Mouse (Mus musculus): ENCODE results near the gene Sos2. TPM values are rescaled to one million over a fixed set of nuclear protein-coding genes. Genes with fewer than 3 reads are reported as not detected.
"Not testable (repeated sequence)": the region's sequence is repeated elsewhere in the genome, so short reads cannot be mapped to it uniquely, and the experiment has no call there.

Sos2 gene
- total RNA-seq, 2 experiments from 2014 or later = 31.9 to 32.5 TPM

DNA sequence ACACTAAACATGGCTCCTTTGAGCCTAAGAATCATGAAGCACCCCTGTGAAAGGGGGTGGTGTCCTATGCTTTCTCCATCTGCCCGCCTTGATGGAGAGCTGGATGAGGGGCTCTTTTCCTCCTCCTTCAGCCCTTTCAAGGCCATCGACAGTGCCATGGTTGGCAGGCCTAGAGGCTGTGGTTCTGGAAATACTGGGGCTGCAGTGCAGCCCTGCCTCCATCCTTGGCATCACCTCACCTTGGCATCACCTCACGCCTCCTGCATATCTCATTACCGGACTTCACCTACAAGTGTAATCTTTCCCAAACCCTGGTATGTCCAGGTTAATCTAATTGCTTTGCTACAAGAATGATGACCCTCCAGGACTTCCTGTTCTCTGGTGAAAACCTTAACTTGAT is 5.5 kb downstream of the Sos2 start:
- no peak for DNase-seq (ENCODE audit: low spot score in 2 of 2)

DNA sequence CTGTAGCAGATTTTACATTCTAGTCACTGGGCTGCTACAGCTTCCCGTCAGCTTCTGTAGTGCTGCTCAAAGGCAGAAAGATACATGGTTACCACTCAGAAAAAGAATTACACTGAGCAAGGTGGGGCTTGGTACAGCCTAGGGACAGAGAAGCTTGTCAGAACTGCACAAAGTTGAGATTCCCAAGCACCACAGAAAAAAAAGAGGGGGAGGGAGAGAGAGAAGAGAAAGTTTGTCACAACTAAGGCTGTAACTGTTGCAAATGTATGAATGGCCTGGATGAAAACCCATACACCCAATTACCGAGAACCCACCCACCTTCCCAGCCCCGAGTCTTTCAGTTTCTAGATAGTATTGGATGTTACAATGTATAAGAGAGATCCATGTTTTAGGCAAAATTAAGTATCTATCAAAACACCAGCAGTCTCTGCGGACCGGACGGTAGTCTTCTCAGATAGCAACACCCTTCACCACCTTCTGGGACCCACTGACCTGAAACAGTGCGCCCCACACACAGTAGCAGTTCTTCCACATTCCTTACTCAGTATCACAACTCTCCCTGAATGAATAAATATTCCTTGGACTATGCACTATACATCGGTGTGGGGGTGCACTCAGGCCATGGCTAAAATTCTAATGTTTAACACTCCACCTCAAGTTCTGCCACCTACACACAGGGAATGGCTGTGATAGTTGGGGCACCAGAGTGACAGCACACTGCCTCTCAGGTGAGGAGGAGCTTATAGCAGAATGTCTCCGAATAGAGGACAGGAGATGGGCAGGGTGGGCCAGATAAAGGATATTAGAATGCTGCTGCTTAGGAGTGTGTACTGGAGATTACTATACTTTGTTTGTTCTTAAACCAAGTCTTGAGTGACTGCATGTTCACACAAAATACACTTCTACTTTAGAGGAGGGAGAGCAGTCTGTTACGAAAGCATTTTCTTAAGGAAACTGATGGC is 6.8 kb downstream of the Sos2 start:
- no peak for DNase-seq (ENCODE audit: low spot score in 2 of 2)

DNA sequence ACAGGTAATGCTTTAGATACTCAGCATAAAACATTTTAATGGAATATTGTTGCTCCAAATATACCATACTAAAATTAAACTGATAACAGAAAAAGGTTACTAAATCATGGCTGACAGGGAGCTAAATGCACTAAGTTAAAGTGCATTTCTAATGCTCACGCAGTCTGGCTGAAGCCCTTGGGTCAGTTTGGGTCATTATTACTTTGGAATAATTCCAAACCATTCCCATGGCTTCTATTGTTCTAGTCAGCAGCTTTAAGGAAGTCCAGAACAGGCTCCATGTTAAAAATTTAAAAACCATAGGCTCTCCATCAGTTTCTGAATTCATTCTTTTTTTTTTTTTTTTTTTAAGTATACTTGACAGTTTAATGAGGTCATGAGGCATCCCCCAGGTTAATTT is 7.5 kb downstream of the Sos2 start:
- DNase-seq (ENCODE audit: low spot score in 2 of 2) = no peak

DNA sequence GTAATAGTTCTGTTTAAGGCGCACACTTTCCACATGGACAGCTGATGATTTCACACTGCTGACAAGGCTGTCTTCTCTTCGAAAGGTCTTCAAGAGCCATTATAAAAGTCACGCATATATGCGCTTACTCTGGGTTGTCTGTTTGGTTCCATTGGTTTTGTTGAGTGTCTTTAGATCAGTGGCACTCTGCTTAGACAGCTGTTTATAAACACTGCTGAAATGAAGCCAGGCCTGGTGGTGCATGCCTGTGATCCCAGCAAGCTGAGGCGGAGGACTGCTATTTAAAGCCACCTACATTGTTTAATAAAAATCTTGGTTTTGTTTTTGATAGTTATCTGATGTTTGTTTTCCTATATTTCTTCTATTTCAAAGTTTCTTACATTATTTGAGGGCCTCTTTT is 14.9 kb downstream of the Sos2 start:
- DNase-seq (ENCODE audit: low spot score in 2 of 2) = no peak

DNA sequence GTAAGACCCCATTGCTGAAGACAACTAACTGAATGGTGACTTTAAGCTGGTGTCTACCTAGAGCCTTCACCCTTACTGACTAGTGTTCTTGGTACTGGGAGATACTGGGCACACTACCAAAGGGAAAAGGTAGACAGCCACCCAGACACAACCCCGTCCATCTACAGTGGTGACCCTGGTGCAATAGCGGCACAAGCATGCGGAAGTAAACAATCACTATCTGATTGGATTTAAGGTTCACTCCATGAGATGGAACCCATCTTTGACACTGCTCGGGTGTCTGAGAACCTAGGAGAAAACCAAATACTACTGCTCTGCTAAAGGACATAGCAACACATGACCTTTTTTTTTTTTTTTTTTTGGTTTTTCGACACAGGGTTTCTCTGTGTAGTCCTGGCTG is 20.0 kb downstream of the Sos2 start:
- DNase-seq (ENCODE audit: low spot score in 2 of 2) = no peak

DNA sequence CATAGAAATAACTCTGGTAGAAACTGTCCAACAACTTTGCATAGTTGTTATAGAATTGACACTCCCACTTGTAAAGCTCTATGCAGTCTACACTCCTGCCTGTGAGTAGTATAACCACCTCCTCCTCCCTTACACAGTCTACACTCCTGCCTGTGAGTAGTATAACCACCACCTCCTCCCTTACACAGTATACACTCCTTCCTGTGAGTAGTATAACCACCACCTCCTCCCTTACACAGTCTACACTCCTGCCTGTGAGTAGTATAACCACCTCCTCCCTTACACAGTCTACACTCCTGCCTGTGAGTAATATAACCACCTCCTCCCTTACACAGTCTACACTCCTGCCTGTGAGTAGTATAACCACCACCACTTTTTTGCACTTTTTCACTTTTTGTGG is 27.7 kb downstream of the Sos2 start:
- not testable (repeated sequence) for DNase-seq (ENCODE audit: low spot score in 2 of 2)

DNA sequence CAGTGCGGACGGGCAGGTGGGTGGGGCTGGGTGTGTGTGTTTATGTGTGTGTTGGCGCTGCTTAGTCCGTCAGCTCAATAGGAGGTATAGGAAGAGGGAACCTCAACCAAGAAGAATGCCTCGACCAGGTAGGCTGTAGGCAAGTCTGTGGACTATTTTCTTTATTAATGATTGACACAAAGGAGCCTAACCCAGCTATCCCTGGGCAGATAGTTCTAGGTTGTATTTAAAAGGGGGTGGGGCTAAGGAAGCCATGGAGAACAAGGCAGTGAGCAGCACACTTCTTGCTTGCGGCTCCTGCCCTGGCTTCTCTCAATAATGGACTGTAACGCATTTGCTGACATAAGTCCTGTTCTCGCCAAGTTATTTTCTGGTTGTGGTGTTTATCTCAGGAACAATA is 32.1 kb downstream of the Sos2 start:
- DNase-seq (ENCODE audit: low spot score in 2 of 2) = no peak

DNA sequence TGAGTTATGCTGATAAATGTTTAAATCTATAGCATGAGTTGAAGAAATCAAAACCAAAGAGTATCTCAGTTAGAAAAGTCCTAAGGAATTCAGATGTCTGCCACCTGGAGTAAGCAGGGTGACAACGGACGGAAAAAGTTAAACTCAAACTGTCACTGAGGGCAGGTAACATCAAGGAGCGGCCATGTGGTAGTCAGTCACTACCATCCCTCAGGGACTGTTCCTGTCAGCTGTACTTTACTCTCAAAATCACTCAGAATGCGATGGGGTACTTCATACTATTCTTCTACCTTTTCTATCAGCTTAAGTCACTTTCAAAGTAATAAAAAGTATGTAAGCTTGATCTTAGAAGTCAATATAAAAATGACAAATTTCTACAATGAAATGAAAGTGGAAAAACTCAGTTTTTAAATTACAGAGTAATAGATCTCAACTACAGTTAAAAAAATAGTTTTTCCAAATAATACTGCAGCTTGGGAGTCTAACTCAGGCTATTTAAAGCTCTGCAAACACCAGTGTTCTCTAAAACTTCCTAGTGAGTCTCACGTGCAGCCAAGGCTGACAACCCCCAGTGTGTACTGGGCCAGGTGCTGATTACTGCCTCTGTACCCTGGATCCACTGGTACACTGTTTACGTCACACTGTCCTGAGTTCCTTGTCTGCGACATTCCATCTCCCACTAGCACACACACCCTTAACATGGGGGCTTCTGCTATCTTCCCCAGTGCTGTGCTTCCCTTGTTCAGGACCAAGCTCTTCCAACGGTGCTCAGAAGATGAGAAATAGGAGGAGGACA is 35.6 kb downstream of the Sos2 start:
- DNase-seq (ENCODE audit: low spot score in 2 of 2) = no peak

DNA sequence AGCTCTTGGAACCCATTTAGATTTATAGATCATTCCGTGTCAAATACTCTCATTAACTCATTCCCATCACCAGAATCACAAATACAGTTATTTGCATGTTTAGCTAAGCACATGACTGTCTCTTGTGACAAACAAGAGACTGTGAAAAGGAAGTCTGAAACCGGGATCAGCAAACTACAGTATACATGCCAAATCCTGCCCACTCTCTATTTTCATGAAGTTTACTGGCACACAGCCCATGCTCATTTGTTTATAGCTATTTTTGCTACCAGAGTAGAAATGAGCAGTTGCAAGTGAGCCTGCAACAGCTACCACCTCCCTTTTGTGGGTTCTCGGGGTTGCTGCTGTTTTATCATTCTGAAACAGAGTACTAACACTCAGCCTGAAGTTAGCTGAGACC is 36.8 kb downstream of the Sos2 start:
- peak; percentile 29 to 80 for DNase-seq (ENCODE audit: low spot score in 2 of 2)

DNA sequence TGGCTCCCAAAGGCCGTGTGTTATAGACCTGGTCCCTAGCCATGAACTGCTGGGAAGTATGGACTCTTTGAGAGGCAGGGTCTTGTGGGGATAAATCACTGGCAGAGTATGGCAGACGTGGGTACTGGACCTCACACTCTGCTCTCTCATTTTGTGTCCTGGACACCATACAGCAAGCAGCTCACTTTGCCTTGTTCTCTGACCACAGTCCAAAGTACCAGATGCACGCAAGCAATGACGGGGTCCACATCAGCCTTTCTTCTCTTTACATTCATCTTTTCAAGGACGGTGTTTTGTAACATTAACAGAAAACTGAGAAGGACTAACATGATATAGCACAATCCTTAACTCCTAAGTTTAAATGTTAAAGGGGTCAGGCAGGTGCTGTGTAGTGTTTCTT is 38.8 kb downstream of the Sos2 start:
- no peak for DNase-seq (ENCODE audit: low spot score in 2 of 2)

DNA sequence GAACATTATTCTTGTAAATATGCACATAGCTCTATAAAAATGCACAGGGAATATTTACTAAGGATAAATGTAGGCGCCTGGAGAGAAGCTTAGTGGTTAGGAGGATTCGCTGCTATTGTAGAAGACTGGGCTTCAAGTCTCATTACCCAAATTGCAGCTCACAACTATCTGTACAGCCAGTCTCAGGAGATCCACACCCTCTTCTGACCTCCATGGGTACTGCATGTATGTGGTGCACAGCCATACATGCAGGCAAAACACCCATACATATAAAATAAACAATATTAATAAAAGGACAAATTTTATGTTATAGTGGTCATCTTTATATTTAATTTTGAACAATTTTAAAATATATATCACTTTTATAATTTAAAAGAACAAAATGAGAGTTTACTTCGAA is 46.9 kb downstream of the Sos2 start:
- DNase-seq (ENCODE audit: low spot score in 2 of 2) = no peak

DNA sequence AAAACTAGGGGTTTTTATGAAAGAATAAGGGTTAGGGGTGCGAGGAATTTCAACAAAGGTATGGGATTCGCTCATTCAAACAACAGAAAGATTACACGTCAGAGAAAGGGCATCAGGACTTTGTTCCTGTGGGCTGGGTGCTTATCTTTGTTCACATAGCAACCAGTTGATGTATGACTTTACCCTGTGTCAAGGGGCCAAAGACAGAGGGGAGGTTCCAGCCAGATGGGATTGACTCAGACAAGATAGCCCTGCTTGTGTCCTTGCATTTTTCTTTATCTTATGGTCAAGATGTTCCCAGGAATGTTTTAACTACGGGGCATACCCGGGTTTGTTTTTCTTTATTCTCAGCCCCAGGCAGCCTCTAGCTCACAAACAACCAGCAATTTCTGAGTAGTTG is 63.1 kb downstream of the Sos2 start:
- DNase-seq (ENCODE audit: low spot score in 2 of 2) = not testable (repeated sequence)

DNA sequence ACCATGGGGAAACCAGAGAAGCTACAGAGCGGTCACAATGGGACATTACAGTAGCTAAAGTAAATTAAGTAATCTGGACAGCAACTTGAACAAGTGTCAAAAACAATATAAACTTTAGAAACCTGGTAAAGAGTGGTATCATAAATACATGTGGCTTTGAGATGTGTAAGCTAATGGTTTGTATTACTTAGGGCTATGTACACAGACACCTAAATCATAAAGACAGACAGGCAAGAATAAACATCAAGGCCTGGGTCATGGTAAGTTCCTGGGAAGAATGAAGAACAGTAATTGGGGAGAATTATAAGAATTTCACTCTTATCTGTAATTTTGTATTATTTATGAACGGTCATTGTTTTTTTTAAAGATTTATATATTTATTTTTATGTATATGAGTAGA is 77.3 kb downstream of the Sos2 start:
- no peak for DNase-seq (ENCODE audit: low spot score in 2 of 2)

DNA sequence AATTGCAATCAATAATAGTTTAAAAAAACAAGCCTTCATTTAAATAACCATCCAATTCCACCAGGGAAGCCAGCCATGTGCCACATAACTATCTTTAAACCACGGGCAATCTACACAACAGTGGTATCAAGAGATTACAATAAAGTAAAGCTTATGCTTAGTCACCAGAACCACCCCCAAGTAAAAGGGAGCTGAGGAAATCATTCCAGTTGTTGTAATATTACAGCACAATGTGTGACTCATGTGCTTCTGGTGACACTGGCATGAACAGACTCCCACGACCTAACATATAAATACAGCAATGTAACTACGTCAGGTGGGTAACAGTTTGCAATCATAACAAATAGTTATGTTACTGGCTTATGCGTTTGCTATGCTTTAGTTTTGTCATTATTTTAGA is 84.2 kb downstream of the Sos2 start:
- DNase-seq (ENCODE audit: low spot score in 2 of 2) = no peak

DNA sequence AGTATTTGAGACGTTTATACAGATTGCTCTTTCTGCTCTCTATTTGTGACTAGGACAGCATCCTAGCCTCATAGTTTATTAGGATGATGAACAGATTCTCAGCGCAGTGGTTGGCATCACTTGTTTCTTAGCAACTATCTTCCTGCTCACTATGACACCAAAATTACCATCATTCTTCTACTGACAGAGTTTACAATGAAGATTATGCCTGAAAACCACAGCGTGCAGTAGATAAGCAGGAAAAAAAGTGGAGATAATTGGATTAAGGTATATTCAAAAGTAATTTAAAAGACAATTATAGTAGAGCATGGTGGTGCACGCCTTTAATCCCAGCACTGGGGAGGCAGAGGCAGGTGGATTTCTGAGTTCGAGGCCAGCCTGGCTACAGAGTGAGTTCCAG is 88.5 kb downstream of the Sos2 start:
- no peak for DNase-seq (ENCODE audit: low spot score in 2 of 2)

DNA sequence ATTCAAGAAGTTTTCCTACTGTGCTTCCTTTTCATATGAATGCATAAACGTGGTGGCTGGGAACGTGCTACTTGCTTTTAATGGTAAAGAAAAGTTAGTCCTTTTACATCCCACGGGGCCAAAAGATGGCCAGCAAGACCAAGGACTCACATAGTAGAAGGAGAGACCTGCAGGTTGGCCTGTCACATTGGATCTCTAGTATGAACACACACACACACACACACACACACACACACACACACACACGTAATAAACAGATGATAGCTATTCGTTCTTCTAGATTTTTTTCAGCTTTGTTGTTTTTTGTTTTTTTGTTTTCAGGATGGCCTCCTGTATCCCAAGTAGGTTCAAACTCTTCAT is 98.4 kb downstream of the Sos2 start:
- no peak for DNase-seq (ENCODE audit: low spot score in 2 of 2)

DNA sequence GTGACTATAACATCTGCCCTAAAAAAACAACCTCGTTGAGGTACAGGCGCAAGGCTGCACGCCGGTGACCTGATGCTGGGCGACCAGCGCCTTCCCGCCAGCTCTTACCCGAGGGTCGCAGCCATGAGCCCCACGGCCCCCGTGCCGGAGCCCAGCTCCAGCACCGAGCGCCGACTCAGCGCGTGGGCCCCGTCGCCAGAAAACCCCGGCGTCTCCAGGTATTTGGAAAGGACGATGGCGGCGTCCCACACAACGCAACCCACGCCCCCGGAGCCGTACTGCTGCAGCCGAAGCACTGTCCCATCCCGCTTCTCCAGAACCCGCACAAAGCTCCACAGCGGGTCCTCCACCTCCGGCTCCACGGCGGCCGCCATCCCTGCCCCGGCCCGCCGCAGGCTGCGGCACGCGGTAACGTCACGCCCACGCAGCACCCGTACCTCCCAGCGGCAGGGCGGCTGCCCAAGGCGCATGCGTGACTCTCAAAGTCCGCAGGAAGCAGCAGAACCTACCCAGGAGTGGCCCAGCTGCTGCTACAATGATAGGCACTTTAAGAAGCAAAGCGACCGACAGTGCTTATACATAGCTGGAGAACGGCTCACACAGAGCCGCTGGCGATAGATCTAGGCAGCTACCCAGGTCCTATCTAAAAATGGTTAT is 98.9 kb downstream of the Sos2 start, which contains the start of gene Vcpkmt:
Gene Vcpkmt, minus strand, starts transcription at position 416 of the 657 bp plus-strand sequence.
- peak; percentile 81 to 88 for DNase-seq (ENCODE audit: low spot score in 2 of 2)

DNA sequence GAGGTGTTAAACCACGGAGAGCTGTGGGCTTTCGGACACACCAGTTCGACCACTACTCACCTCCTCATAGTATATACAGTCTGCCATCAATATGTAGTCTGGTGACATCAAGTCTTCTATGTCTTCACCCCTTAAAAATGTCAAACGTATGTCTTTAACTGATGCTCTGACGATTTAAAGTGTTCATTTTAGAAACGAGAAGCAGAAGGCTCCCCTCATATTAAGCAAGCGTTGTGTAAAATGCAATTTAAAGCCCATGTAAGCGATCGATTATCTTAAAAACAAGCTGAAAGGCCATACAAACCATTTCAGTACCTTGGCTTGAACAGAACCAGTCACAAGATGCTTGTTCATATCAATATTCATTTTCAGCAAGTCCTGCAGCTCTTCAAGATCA is 99.4 kb downstream of the Sos2 start:
- DNase-seq (ENCODE audit: low spot score in 2 of 2) = no peak

DNA sequence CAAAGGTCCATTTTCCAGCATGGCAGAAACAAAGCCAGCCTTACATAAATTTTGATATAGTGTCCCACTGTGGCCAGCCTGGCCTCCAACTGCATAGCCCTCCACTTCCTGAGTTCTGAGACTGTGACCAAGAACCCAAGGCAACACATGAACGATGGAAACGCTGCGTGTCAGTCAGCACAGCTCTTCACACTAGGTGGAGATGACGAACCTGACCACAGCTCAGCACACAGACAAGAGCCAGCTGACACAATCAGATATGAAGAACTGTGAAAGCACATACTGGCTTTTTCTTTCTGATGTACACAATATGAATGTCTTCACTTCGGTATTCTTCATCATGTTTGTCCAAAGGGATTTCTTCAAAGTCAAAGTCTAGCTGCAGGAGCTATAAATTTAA is 102.0 kb downstream of the Sos2 start:
- DNase-seq (ENCODE audit: low spot score in 2 of 2) = no peak

DNA sequence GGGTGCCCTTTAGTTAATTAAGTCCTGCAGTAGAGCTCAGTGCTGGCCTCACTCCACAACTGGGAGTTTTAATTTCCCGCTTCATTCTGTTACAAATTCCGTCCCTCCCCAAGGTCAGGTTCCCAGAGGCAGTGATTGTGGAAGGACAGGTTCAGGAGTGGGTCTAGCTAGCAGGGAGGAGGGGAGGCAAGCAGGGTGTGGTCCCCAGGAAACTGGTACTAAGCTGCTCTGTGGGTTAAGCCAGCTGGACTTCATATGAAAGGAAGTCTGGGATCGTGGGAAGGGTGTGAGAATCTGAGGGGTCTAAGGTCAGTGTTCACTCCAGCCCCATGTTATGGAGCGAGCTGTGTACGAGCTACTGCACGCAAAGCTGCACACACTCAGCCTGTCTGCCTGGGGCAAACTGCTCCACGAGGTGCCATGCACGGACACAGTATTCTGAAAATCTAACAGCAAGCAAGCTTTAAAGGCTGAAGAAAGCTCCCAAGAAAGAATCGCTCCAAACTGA is 105.5 kb downstream of the Sos2 start:
- no peak for DNase-seq (ENCODE audit: low spot score in 2 of 2)

Measured in layer of hippocampus, postnatal 14 days (tissue).